Mouse (Mus musculus) lung, adult 2 months (tissue): ENCODE data around the gene Pkm. TPM values are rescaled to one million over a fixed set of nuclear protein-coding genes. Genes with fewer than 3 reads are reported as not detected.

Experiments used
- DNase-seq: peaks from one replicate; pipeline ENCODE4 v3.0.0; 2022
- H3K4me1 ChIP-seq: fragments of 200-500 bp; 2 replicates; pipeline ENCODE4 v1.6.1; 2011; ENCODE audit warnings: low read length; ENCODE audit not compliant: control insufficient read depth, insufficient read depth
- H3K4me3 ChIP-seq: fragments of 200-500 bp; replicated peaks from 2 replicates; pipeline ENCODE3; 2011; ENCODE audit warnings: low read depth, mild to moderate bottlenecking, control low read depth, low read length; ENCODE audit errors: extremely low read depth
- CTCF ChIP-seq: fragments of 200-500 bp; IDR thresholded peaks from 2 replicates; pipeline ENCODE4 v1.5.1; 2011; ENCODE audit warnings: mild to moderate bottlenecking, low read length, control low read depth; ENCODE audit not compliant: insufficient read depth
- POLR2A ChIP-seq: fragments of 200-500 bp; IDR thresholded peaks from 2 replicates; pipeline ENCODE4 v1.6.1; 2011; ENCODE audit warnings: low read depth, mild to moderate bottlenecking, control low read depth, low read length, borderline replicate concordance; ENCODE audit errors: extremely low read depth
- WGBS: fragments of 180-500 bp; shearing (Covaris S2); methylation state at CpG from one replicate; pipeline ENCODE4 v1.1.7; 2018; 5-methylcytosine and 5-hydroxymethylcytosine counted together
- polyA plus RNA-seq: library from polyadenylated mRNA; depleted of rRNA; stranded (reverse); fragments of >200 nt; gene quantifications from 2 replicates; pipeline ENCODE4 v1.2.3, GENCODE M21; 2012

Pkm gene
- polyA plus RNA-seq, 1 experiment = 708 TPM

DNA sequence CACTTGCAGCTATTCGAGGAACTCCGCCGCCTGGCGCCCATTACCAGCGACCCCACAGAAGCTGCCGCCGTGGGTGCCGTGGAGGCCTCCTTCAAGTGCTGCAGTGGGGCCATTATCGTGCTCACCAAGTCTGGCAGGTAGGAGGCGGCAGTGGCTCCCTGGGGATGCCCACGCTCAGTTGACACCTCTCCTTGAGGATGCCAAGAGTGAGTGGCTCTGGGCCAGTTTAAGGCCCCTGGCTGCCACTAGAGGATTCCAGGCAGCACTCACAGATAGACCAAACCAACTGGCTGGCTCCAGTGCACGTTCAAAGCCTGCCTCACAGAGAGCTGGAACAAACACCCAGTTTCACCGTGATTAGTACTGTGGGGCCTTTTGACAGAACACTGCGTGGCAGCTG, 19.4 kb downstream of the Pkm start:
- no peak for DNase-seq
- 83% methylated on average over 14 of the region's 14 CpGs for WGBS
- H3K4me1 ChIP-seq = no peaks in the 10 kb centered on the region
- no peak for TF ChIP-seq POLR2A
- TF ChIP-seq CTCF = no peak
- no peak overlapping the region for H3K4me3 ChIP-seq

DNA sequence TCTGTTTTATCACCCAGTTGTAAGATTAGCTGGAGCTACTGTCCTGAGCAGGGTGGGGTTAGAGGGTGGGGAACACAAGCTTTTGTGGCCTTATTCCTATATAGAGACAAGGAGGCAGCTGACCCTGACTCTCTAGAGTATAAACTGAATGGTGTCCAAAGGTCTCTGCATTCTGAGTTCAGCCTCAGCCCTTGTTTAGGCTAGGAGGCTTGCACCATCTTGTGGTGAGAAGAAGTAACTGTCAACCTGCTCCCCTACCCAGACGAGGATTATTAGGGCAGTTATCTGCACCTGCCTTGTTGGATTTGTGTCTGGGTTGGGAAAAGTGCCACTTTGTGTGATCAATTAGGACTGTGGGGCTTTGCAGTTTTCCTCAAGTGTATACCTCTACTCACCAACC, 22.1 kb downstream of the Pkm start:
- TF ChIP-seq POLR2A = no peak
- TF ChIP-seq CTCF = peak; percentile 49; the same call in 1 of the 2 replicates
- H3K4me3 ChIP-seq = no peak overlapping the region
- no peak for DNase-seq
- 4% methylated on average over 1 of the region's 1 CpGs for whole genome bisulfite sequencing
- H3K4me1 ChIP-seq = no peaks in the 10 kb centered on the region

DNA sequence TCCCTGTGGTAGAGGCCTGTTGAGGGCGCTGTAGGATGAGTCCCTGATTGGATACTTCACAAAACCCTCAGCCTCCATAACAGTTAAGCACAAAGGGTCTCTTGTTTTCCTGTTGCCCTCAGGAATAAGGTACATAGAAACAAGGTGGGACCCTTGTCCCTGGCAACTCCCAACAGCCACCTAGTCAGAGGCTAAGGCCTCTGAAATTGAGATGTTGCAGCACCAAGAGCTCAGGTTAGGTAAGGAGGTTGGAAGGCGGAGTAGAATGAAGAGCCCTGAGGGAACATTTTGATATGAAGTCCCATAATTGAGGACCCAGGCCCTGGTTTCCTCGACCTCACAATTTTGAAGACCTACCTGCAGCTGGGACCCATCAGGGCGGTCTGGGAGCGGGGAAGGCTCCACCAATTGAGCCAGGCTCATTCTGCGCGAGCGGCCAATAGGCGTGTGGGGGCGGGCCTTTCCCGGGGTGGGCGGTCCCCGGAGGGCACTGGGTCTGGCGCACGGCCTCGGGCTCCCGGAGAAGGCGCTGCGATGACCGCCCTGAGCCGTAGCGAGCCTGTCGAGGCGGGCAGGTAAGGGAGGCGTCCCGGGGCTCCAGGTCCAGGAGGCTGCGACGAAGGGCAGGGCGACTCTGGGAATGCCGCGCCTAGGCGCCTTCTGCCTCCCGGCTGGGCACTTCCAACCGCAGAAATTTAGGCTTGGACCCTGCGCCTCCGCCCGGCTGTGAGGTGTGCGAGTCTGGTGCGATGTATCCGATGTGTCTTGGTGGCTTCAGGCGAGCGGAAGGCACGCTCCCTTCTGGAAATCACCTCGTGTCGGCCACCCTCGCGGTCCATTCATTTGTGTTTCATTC, 23.7 kb downstream of the Pkm start, which contains the start of gene Gramd2:
TSS of gene Gramd2 (plus strand) at position 467 of the 856 bp plus-strand sequence.
- peak within 1 kb of the TSS; percentile 48 for H3K4me3 ChIP-seq
- no peaks in the 10 kb centered on the region for H3K4me1 ChIP-seq
- WGBS = 3% methylated on average over 47 of the region's 47 CpGs
- DNase-seq = peak; percentile 84
- no peak for TF ChIP-seq CTCF
- TF ChIP-seq POLR2A = peak; percentile 90; the same call in 1 of the 2 replicates

DNA sequence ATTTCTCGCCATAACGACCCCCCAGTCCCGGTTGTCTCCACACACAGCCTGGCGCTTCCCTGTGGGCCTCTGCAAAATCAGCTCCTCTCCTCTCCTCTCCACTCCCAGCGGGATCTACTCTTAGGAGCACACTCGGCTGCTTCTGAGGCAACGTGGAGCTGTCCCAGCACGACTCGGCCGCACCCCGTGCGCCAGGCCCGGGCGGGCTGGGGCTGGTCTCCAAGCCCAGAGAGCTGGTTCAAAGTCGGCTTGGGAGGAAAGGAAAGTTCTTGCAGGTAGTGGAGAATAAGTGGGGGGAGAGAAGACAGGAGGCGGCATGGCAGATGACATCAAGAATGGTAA, 24.3 kb downstream of the Pkm start:
- TF ChIP-seq CTCF = no peak
- no peak for TF ChIP-seq POLR2A
- Histone ChIP-seq H3K4me3 (peak overlapping the region; percentile 48), H3K4me1 (no peaks in the 10 kb centered on the region)
- 32% methylated on average over 16 of the region's 16 CpGs for whole genome bisulfite sequencing
- no peak for DNase-seq

DNA sequence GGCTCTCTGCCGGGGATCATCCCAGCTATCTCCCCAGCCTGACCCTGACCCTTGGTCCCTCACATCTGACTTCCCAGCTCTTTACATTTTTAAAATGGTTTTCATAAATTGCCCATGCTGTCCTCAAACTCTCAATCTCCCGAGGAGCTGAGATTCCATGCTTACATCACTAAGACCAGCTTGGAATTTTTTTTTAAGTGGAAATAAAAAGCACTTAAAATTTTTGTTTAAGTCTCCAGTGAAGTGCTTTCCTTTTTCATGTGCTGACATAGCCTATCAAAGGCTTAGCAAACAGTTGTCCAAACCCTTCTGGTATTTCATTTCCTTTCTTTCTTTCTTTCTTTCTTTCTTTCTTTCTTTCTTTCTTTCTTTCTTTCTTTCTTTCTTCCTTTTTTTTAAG, 27.9 kb downstream of the Pkm start:
- no peak for DNase-seq
- TF ChIP-seq CTCF (no peak), POLR2A (no peak)
- H3K4me1 ChIP-seq = no peaks in the 10 kb centered on the region; the same call in 1 of the 2 replicates
- no peak overlapping the region for H3K4me3 ChIP-seq
- 35% methylated on average over 2 of the region's 2 CpGs for WGBS

DNA sequence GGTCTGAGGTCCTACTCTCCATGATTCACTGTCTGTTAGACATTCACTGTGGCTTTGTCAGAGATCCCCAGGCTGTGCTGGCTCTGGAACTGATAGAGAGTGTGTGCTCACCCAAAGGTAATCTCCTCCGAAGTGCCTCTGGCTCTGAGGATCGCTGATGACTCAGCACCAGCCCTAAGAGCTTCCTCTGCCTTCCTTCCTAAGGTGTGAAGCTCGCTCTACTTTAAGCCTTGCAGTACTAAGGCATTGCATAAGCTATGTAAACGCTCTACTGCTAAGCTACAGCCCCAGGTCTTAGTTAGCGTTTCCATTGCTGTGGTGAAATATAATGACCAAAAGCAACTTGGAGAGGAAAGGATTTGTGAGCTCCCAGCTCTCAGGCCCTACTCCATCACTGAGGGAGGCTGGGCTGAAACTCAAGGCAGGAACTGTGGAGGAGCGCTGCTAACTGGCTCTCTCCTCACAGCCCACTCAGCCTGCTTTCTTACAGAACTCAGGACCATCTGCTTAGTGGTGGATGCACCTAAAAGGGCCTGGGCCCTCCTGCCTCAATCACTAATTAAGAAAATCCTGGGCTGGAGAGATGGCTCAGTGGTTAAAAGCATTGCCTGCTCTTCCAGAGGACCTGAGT, 31.4 kb downstream of the Pkm start:
- DNase-seq = peak; percentile 52
- Histone ChIP-seq H3K4me3 (no peak overlapping the region), H3K4me1 (peaks cover 2% of the 10 kb centered on the region; the same call in 1 of the 2 replicates)
- 32% methylated on average over 6 of the region's 6 CpGs for WGBS
- no peak; the same call in 1 of the 2 replicates for TF ChIP-seq POLR2A
- no peak for TF ChIP-seq CTCF

DNA sequence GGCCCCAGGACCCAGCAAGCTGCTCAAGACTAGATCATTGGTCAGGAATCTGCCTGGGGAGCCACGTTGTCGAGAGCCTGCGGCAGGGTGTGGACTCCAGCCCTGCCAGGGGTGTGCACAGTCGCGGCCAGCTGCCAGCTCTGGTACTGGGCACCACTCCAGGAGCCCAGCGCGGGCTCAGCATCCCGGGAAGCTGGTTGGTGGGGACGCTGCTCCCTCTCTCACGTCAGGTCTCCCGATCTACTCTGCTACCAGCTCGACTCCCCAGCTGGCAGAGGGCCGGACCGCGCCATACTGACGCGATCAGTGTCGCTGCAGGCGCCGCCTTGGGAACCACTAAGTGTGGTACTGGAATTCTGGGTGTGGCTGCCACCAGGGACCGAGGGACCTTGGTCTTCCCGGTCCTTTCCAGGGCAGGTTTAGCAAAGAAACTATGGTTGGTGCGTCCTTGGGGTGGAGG, 35.5 kb downstream of the Pkm start:
- DNase-seq = peak; percentile 91
- Histone ChIP-seq H3K4me1 (peaks cover 13% of the 10 kb centered on the region), H3K4me3 (peak overlapping the region; percentile 27)
- 7% methylated on average over 23 of the region's 23 CpGs for WGBS
- TF ChIP-seq CTCF = no peak
- no peak; the same call in 1 of the 2 replicates for TF ChIP-seq POLR2A

DNA sequence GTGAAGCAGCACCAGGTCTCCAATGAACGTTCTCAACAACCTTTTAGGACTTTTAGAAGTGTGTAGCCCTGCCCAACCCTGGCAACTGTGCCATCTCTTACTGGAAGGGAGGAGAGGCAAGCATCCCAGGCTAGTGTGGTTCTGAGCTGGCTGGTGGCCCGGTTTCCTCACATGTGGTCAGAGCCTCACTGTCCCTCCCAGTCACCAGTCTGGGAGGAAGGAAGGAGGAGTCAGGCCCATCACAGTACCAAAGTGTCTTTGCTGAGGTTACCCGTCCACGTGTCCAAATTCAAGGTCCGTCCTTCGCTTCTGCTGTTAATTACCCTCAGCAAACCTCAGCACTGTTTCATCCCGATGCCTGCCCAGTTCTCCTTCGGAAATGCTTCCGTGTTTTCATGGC, 36.0 kb downstream of the Pkm start:
- peak overlapping the region; percentile 27 for H3K4me3 ChIP-seq
- peak; percentile 63 for DNase-seq
- no peak for TF ChIP-seq CTCF
- peak; percentile 43; the same call in 1 of the 2 replicates for TF ChIP-seq POLR2A
- H3K4me1 ChIP-seq = peaks cover 13% of the 10 kb centered on the region
- 31% methylated on average over 9 of the region's 9 CpGs for WGBS

DNA sequence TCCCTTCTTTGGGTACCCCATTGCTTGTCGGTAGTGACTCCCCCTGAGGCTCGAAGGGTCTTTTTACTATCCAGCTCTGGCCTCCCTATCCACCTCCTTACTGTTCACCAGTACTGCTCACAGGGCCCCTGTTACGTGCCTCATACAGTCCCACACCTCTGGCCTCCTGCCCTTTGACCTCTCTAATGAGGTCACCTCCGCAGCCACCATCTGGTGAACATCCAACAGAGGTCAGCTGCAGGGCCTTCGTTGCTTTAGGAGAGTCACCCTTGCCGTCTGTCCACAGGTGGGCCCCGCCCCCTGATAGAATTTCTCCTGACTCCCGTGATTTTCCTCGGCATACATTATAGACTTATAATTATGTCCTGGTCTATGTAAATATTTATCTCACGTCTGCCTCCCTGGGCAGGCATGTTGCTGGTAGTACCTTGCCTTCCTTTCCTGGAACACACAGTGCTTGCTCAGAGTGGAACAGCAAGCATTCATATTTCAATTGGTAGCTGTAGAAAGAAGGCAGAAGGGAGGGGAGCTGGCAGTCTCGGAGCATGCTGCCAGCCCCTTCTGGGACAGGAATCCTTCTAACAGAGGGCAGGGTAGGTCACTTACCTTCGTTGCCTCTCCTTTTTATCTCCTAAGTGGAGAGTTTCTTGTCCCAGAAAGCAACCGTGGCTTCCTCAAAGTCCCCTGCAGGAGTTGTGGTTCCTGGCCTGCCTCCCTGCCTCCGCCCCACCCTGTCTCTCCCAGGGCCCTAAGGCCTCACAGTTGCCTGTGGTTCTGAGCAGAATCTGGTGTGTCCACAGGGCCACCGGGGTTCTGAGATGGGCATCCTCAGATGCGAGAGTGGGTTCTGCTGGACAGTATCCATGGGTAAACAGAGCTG, 38.6 kb downstream of the Pkm start:
- peak; percentile 62 for DNase-seq
- Histone ChIP-seq H3K4me3 (no peak overlapping the region), H3K4me1 (peaks cover 13% of the 10 kb centered on the region)
- TF ChIP-seq POLR2A (peak; percentile 41; the same call in 1 of the 2 replicates), CTCF (no peak)
- WGBS = 43% methylated on average over 16 of the region's 16 CpGs
